Mouse (Mus musculus) retina, postnatal 1 day (tissue): ENCODE data around the gene Gm21731.
"Not testable (repeated sequence)": the region's sequence is repeated elsewhere in the genome, so short reads cannot be mapped to it uniquely, and the experiment has no call there.

Source experiments
- DNase-seq: peaks from one replicate; pipeline ENCODE4 v3.0.0-alpha.2; 2012

Gene Gm21731

DNA sequence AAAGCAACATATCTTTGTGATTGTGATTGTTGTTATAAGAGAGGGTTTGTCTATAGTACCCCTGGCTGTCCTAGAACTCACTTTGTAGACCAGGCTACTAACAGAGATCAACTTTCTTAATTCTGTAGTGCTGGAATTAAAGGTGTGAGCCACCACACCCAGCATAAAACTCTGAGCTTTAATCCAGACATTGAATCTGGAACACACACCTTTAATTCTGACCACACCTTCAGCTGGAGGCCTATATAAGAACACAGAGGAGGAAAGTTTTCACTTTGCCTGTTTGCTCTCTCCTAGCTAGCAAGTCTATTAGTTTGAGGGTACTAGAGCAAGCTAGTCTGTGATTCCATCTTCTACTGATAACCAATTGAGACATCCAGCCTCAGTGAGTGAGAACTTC, at the start of gene Gm21731:
TSS of gene Gm21731 (plus strand) at position 301 of the 400 bp plus-strand sequence.
- not testable (repeated sequence) for DNase-seq

DNA sequence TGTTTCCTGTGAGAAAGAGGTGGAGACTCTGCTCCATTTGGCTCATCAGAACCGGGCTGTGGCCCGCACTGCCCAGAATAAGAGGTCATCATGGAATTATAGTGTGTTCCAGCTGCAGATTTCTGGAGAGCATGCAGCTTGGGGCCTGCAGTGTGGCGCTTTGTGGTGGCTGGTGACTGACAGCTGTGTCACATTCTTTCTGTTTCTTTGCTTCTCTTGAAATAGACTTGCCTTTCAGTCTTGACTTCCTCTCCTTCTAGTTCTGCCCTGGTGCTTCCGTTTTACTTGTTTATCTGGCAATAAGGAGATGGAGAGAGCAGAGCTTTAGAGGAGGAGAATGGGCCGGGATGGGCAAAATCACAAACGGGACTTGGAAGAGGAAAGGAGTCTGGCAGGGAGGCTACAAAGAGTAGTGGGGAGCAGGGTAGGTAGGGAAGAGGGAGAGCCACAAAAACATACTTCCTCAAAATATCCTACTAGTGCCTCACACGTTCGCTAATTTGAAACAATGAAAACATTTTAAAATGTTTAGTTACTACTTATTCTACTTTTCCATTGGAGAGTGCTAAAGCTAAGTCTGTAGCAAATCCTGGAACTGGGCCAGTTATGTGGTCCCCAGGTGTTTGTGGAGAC, 42.6 kb upstream of the Gm21731 start:
- not testable (repeated sequence) for DNase-seq

- not testable (repeated sequence) for DNase-seq
Measured at GRCm38 (mm10) chr13:120215847-120216246, 23.1 kb upstream of the Gm21731 start, which contains the start of gene Gm21762. TSS of gene Gm21762 (minus strand) at chr13:120215947.

GRCm38 (mm10) chr13:120220922-120221321, 18.0 kb upstream of the Gm21731 start:
- not testable (repeated sequence) for DNase-seq

- DNase-seq = not testable (repeated sequence)
Measured at GRCm38 (mm10) chr13:120223012-120223659, 15.8 kb upstream of the Gm21731 start.

GRCm38 (mm10) chr13:120231798-120232197, 7.1 kb upstream of the Gm21731 start:
- not testable (repeated sequence) for DNase-seq

- DNase-seq = not testable (repeated sequence)
Measured at GRCm38 (mm10) chr13:120232447-120233049, 6.4 kb upstream of the Gm21731 start.

DNA sequence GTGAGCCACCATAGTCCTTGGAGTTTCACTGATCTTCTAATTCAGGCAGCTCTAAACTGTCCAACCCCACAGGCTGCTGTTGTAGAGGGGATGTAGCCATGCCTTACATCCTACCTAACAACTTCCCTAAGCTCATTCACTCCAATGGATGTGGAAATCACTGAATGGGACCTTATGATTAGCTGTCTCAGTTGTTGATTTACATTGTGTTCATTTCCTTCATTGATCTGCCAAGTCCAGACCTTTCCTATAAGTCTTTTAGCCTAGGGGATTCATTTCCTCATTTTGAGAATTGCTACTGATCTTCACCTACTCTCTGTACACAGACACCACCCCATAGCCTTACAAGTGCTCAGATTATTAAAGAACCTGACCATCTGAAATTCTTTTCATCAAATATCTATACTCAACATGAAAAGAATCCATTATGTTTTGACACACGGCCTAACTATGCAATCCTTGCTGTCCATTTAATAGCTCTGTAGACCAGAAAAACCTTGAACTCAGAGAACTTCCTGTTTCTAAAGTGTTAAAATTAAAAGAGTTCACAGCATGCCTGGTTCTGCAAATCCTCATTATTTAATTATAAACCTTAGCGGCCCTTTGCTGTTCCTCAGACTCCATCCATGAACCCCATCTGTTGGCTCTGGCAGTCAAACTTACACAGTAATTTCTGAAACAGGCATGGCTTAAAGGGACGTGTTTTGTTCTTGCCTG, 12.5 kb downstream of the Gm21731 start:
- DNase-seq = not testable (repeated sequence)

GRCm38 (mm10) chr13:120258817-120259658, 20.1 kb downstream of the Gm21731 start:
- DNase-seq = not testable (repeated sequence)

DNA sequence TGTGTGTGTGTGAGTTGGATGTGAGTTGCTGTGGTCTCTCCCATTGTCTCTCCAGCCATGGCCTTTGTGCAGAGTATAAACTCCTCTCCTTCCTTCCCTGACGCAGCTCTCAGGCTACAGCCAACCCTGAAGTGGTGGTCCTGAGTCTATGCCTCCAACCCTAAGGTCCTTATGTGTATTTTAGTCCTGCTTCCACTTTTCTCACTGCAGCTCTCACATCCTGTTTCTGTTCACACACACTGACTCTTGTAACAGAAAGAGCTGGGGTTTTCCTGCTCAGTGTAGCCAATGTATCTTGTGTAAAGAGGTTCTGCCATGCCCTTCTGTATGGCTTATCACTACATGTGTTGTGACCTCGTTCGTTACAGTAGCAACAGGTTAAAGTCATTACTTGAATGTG, 20.8 kb downstream of the Gm21731 start:
- DNase-seq = not testable (repeated sequence)

GRCm38 (mm10) chr13:120262870-120263269, 24.0 kb downstream of the Gm21731 start, which contains the start of gene AF067061:
TSS of gene AF067061 (plus strand) at chr13:120263114.
- not testable (repeated sequence) for DNase-seq

GRCm38 (mm10) chr13:120277837-120278236, 38.9 kb downstream of the Gm21731 start:
- DNase-seq = not testable (repeated sequence)

DNA sequence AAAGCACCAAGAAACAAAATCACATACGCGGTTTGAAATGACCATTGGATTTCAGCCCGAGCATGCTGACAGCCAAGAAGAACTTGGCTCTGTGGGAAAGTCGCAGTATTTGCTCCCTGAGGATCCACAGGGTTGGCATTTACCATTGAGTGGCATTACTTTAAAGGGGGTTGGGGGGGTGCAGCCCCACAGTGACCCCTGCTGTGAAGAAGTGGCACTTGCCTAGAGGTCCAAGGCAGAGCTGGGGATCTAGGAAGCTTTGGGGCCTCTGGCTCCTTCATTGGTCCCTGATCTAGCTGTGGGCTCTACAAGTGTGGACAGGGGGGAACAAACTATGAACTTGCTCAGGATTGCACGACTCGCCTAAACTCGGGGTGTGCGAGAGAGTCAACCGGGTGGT, 39.9 kb downstream of the Gm21731 start:
- no peak for DNase-seq
